Mouse (Mus musculus) kidney, adult 2 months (tissue): ENCODE data around the gene Klk1b3. TPM values are rescaled to one million over a fixed set of nuclear protein-coding genes. Genes with fewer than 3 reads are reported as not detected.
"Not testable (repeated sequence)": the region's sequence is repeated elsewhere in the genome, so short reads cannot be mapped to it uniquely, and the experiment has no call there.

Experiments used
- DNase-seq: peaks from one replicate; pipeline ENCODE4 v3.0.0; 2021
- H3K27ac ChIP-seq: fragments of 200-500 bp; 2 replicates; pipeline ENCODE4 v1.5.1; 2012; ENCODE audit warnings: low read depth, low read length, control low read depth, inconsistent platforms; ENCODE audit not compliant: insufficient read depth
- H3K27me3 ChIP-seq: fragments of 200-500 bp; replicated peaks from 2 replicates; pipeline ENCODE4 v1.6.1; 2012; ENCODE audit warnings: mild to moderate bottlenecking, moderate library complexity, low read length, inconsistent platforms; ENCODE audit not compliant: control insufficient read depth, insufficient read depth
- H3K36me3 ChIP-seq: fragments of 200-500 bp; 2 replicates; pipeline ENCODE4 v1.6.1; 2012; ENCODE audit warnings: mild to moderate bottlenecking, moderate library complexity, low read length, inconsistent platforms; ENCODE audit not compliant: control insufficient read depth, insufficient read depth
- H3K4me1 ChIP-seq: fragments of 200-500 bp; 2 replicates; pipeline ENCODE4 v1.6.1; 2011; ENCODE audit warnings: low read length; ENCODE audit not compliant: control insufficient read depth, insufficient read depth
- H3K4me3 ChIP-seq: fragments of 200-500 bp; 2 replicates; pipeline ENCODE4 v1.5.1; 2011; ENCODE audit warnings: mild to moderate bottlenecking, low read depth, low read length, control low read depth; ENCODE audit not compliant: insufficient read depth
- CTCF ChIP-seq: fragments of 200-500 bp; conservative IDR thresholded peaks from 2 replicates; pipeline ENCODE4 v1.5.1; 2011; ENCODE audit warnings: low read depth, mild to moderate bottlenecking, control low read depth, low read length, moderate library complexity, mixed read lengths; ENCODE audit not compliant: insufficient read depth, insufficient read length
- POLR2A ChIP-seq: fragments of 200-500 bp; IDR thresholded peaks from one replicate; pipeline ENCODE4 v1.6.1; 2011; ENCODE audit warnings: low read depth, low read length, control low read depth
- WGBS: fragments of 180-500 bp; shearing (Covaris S2); methylation state at CpG from one replicate; pipeline ENCODE4 v1.1.7; 2018; 5-methylcytosine and 5-hydroxymethylcytosine counted together
- polyA plus RNA-seq: library from polyadenylated mRNA; depleted of rRNA; stranded (reverse); fragments of >200 nt; gene quantifications from 2 replicates; pipeline ENCODE4 v1.2.3, GENCODE M21; 2012; rRNA removed

Gene Klk1b3
- 2.6 and 3.3 TPM in 2 replicates for polyA plus RNA-seq

GRCm38 (mm10) chr7:44197891-44198290, at the start of gene Klk1b3:
Gene Klk1b3 (plus strand): TSS chr7:44198191.
- 62% methylated on average over 3 of the region's 3 CpGs for WGBS
- no peak for TF ChIP-seq CTCF
- TF ChIP-seq POLR2A: no peak
- Histone ChIP-seq H3K27me3 (no peaks in the 10 kb centered on the region), H3K27ac (no peak within 1 kb of the TSS), H3K4me3 (no peak within 1 kb of the TSS), H3K4me1 (no peaks in the 10 kb centered on the region; the same call in 1 of the 2 replicates), H3K36me3 (no peaks in the 10 kb centered on the region)
- no peak for DNase-seq

GRCm38 (mm10) chr7:44179299-44180045, 18.5 kb upstream of the Klk1b3 start:
- Histone ChIP-seq H3K27me3 (no peaks in the 10 kb centered on the region), H3K4me3 (no peak overlapping the region), H3K4me1 (peaks cover 4% of the 10 kb centered on the region; the same call in 1 of the 2 replicates), H3K27ac (peak overlapping the region; percentile 95), H3K36me3 (no peaks in the 10 kb centered on the region)
- WGBS: 24% methylated on average over 9 of the region's 9 CpGs
- no peak for TF ChIP-seq POLR2A
- TF ChIP-seq CTCF: no peak
- DNase-seq: peak; percentile 72

GRCm38 (mm10) chr7:44186516-44186915, 11.5 kb upstream of the Klk1b3 start:
- H3K4me3 ChIP-seq, H3K27me3 ChIP-seq, H3K36me3 ChIP-seq, H3K4me1 ChIP-seq: not testable (repeated sequence)
- peak; percentile 22 for DNase-seq
- peak overlapping the region; percentile 59; the same call in 1 of the 2 replicates for H3K27ac ChIP-seq
- WGBS: 43% methylated on average over 8 of the region's 8 CpGs

GRCm38 (mm10) chr7:44187936-44188335, 10.1 kb upstream of the Klk1b3 start, which contains the start of gene Klk1b24:
Gene Klk1b24 (plus strand): TSS chr7:44188236.
- H3K4me1 ChIP-seq, H3K27me3 ChIP-seq, H3K4me3 ChIP-seq, DNase-seq, H3K36me3 ChIP-seq: not testable (repeated sequence)
- 0 out of 2 replicates have a peak within 1 kb of the TSS, but pooled peaks have one; percentile 16 for H3K27ac ChIP-seq

- WGBS: 73% methylated on average over 1 of the region's 1 CpGs
- not testable (repeated sequence) for H3K4me1 ChIP-seq, H3K4me3 ChIP-seq, H3K27me3 ChIP-seq, H3K27ac ChIP-seq, H3K36me3 ChIP-seq, DNase-seq
Observed at GRCm38 (mm10) chr7:44193466-44193865, 4.5 kb upstream of the Klk1b3 start.

- DNase-seq, H3K36me3 ChIP-seq, H3K4me3 ChIP-seq, H3K27me3 ChIP-seq, H3K4me1 ChIP-seq, H3K27ac ChIP-seq: not testable (repeated sequence)
- WGBS: 26% methylated on average over 3 of the region's 3 CpGs
Observed at GRCm38 (mm10) chr7:44207135-44207534, 9.1 kb downstream of the Klk1b3 start, which contains the start of gene Klk1b4. Gene Klk1b4 (plus strand): TSS chr7:44207435.

GRCm38 (mm10) chr7:44208307-44208706, 10.3 kb downstream of the Klk1b3 start:
- TF ChIP-seq POLR2A (no peak), CTCF (no peak)
- Histone ChIP-seq H3K36me3 (no peaks in the 10 kb centered on the region), H3K4me1 (no peaks in the 10 kb centered on the region), H3K27me3 (no peaks in the 10 kb centered on the region), H3K27ac (no peak overlapping the region), H3K4me3 (no peak overlapping the region)
- no peak for DNase-seq
- 80% methylated on average over 3 of the region's 3 CpGs for WGBS

- no peaks in the 10 kb centered on the region for H3K36me3 ChIP-seq
- no peak within 1 kb of the TSS for H3K4me3 ChIP-seq
- no peak for TF ChIP-seq CTCF
- TF ChIP-seq POLR2A: no peak
- no peak for DNase-seq
- WGBS: 68% methylated on average over 1 of the region's 1 CpGs
- no peak within 1 kb of the TSS for H3K27ac ChIP-seq
- H3K27me3 ChIP-seq: no peaks in the 10 kb centered on the region
- 0 out of 2 replicates have a peak, but pooled peaks cover 2% of the 10 kb centered on the region for H3K4me1 ChIP-seq
Observed at GRCm38 (mm10) chr7:44215645-44216044, 17.7 kb downstream of the Klk1b3 start, which contains the start of gene Klk1b5. Gene Klk1b5 (plus strand): TSS chr7:44215945.

GRCm38 (mm10) chr7:44221601-44222000, 23.6 kb downstream of the Klk1b3 start:
- not testable (repeated sequence) for H3K27me3 ChIP-seq, H3K36me3 ChIP-seq, DNase-seq, H3K4me3 ChIP-seq, H3K27ac ChIP-seq, H3K4me1 ChIP-seq
- WGBS: 83% methylated on average over 9 of the region's 10 CpGs

- not testable (repeated sequence) for H3K4me3 ChIP-seq, DNase-seq, H3K27ac ChIP-seq, H3K27me3 ChIP-seq, H3K36me3 ChIP-seq, H3K4me1 ChIP-seq
- WGBS: 82% methylated on average over 6 of the region's 6 CpGs
Observed at GRCm38 (mm10) chr7:44222335-44222734, 24.3 kb downstream of the Klk1b3 start.
